ENCODE assay signal across 8 mouse cellular contexts in the genomic region with DNA sequence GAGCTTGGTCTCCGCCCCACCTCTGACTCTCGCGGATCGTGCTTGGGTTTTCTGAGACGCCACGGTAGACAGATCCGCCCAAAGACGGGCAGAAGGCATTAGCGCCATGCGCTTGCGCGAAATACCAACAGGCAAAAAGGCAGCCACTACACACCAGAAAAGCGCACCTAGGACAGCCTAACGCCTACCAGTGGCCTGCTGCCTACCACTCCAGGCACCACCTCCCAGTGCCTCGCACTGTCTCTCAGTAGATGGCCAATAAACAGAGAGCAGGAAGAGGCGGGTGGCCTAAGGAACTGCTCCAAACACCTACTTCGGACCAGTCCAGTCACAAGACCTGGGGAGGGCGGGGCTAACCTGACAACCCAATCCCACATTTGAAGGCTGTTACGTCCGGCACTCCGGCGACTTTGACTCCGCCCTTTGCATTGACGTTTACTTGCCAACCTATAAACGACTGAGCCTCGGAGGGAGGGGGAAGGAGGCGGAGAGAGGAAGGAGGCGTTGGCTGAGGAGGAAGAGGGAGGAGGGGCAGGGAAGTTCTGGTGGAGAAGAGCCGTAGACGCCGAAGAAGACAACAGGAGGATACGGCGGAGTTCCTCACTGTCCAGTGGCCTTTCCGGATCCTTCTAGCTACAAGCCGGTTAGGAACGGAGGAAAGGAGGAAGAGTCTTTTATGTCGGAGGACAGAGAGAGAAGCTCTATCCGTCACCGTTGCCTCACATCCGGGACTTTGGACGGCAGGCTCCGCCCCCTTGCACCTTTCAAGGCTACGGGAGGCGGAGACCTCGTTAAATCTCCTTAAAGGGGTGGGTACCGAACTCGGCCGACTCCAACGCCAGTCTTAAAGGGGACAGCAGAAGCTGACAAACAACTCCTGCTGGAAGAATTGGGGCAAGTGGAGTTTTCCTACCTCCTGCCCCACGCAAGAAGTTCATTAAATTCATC. TPM values are rescaled to one million over a fixed set of nuclear protein-coding genes. Genes with fewer than 3 reads are reported as not detected.
DNase-seq lines count a peak whose midpoint lies in the region; ATAC-seq and TF ChIP-seq lines count a peak whose summit lies in the region.

No protein-coding gene starts in this region.

- intact Hi-C loops in heart, adult 2 months (cut with DNase I): loop anchor here (5.0 kb wide), 1 partner anchor 399 kb away; a partner anchor contains a TSS

- peaks cover 11% of the 10 kb centered on the region for H3K4me1 ChIP-seq in embryonic facial prominence, embryonic 14.5 days (ENCODE audit: control insufficient read depth, insufficient read depth, low read length)
- H3K4me1 ChIP-seq in heart, adult 2 months (ENCODE audit: control insufficient read depth, insufficient read depth, low read length): peaks cover 4% of the 10 kb centered on the region
- peaks cover 24% of the 10 kb centered on the region for H3K4me1 ChIP-seq in limb, embryonic 13.5 days
- peaks cover 24% of the 10 kb centered on the region for H3K4me1 ChIP-seq in midbrain, embryonic 16.5 days (ENCODE audit: control insufficient read depth, insufficient read depth, low read length)

- peak; percentile 100 for DNase-seq in 3T3-L1 (ENCODE audit: low read depth, low spot score)
- DNase-seq in adrenal gland, postnatal 4 days (ENCODE audit: low spot score in 2 of 2): peak; percentile 92 to 97
- DNase-seq in embryonic facial prominence, embryonic 14.5 days (ENCODE audit: low spot score): peak; percentile 100
- DNase-seq in heart, adult 2 months: peak; percentile 96 to 100
- peak; percentile 100 for DNase-seq in kidney, adult 8-10 months
- DNase-seq in spleen, postnatal 10 days (ENCODE audit: low spot score in 2 of 2): peak; percentile 98 to 100

- peak; percentile 94 for ATAC-seq in embryonic facial prominence, embryonic 14.5 days (ENCODE audit: low read depth)
- ATAC-seq in limb, embryonic 13.5 days (ENCODE audit: low FRiP score, low read depth): peak; percentile 93
- peak; percentile 93 for ATAC-seq in midbrain, embryonic 16.5 days

- peak; percentile 88 for TF ChIP-seq EP300 in heart, adult 2 months (IDR thresholded peaks at IDR 0.05; ENCODE audit: insufficient read depth, low read depth, low read length)

- H3K27ac ChIP-seq in embryonic facial prominence, embryonic 14.5 days (replicated peaks; ENCODE audit: low read depth, low read length): peak overlapping the region; percentile 97
- H3K27ac ChIP-seq in heart, adult 2 months: peak overlapping the region; percentile 99
- peak overlapping the region; percentile 96 for H3K27ac ChIP-seq in limb, embryonic 13.5 days
- H3K27ac ChIP-seq in midbrain, embryonic 16.5 days (ENCODE audit: low read length): peak overlapping the region; percentile 92

- H3K9ac ChIP-seq in embryonic facial prominence, embryonic 14.5 days (ENCODE audit: low read depth, low read length): peak overlapping the region; percentile 96
- H3K9ac ChIP-seq in heart, adult 2 months (ENCODE audit: low read depth, low read length): peak overlapping the region; percentile 73
- H3K9ac ChIP-seq in limb, embryonic 13.5 days: peak overlapping the region; percentile 98
- H3K9ac ChIP-seq in midbrain, embryonic 16.5 days (ENCODE audit: low read depth, low read length): peak overlapping the region; percentile 88

- H3K9me3 ChIP-seq in embryonic facial prominence, embryonic 14.5 days (ENCODE audit: control insufficient read depth, low read length): no peaks in the 10 kb centered on the region
- H3K9me3 ChIP-seq in limb, embryonic 13.5 days: no peaks in the 10 kb centered on the region
- no peaks in the 10 kb centered on the region for H3K9me3 ChIP-seq in midbrain, embryonic 16.5 days (replicated peaks; ENCODE audit: control insufficient read depth, low read length, poor library complexity, severe bottlenecking)

- peaks cover 4% of the 10 kb centered on the region; the same call in 1 of the 2 replicates for H3K79me2 ChIP-seq in heart, adult 2 months (replicated peaks; ENCODE audit: control insufficient read depth, insufficient read depth, low read length)

- H3K4me2 ChIP-seq in embryonic facial prominence, embryonic 14.5 days (ENCODE audit: low read depth, low read length): peak overlapping the region; percentile 98
- peak overlapping the region; percentile 99 for H3K4me2 ChIP-seq in limb, embryonic 13.5 days (replicated peaks)
- H3K4me2 ChIP-seq in midbrain, embryonic 16.5 days (ENCODE audit: low read length): peak overlapping the region; percentile 79

- TF ChIP-seq CTCF in heart, adult 2 months (IDR thresholded peaks at IDR 0.05): peak; percentile 37

- peaks cover 66% of the 10 kb centered on the region for H3K36me3 ChIP-seq in embryonic facial prominence, embryonic 14.5 days (ENCODE audit: control insufficient read depth, insufficient read depth, low read length)
- peaks cover 16% of the 10 kb centered on the region for H3K36me3 ChIP-seq in heart, adult 2 months (ENCODE audit: control insufficient read depth, insufficient read depth, low read length)
- H3K36me3 ChIP-seq in limb, embryonic 13.5 days: peaks cover 60% of the 10 kb centered on the region
- peaks cover 22% of the 10 kb centered on the region for H3K36me3 ChIP-seq in midbrain, embryonic 16.5 days (ENCODE audit: control insufficient read depth, insufficient read depth, low read length)

- peak overlapping the region; percentile 97 for H3K4me3 ChIP-seq in embryonic facial prominence, embryonic 14.5 days (ENCODE audit: low read depth, low read length)
- peak overlapping the region; percentile 84 for H3K4me3 ChIP-seq in heart, adult 2 months
- H3K4me3 ChIP-seq in limb, embryonic 13.5 days: peak overlapping the region; percentile 100
- peak overlapping the region; percentile 76 for H3K4me3 ChIP-seq in midbrain, embryonic 16.5 days (ENCODE audit: low read depth, low read length)

- TF ChIP-seq POLR2A in heart, adult 2 months (IDR thresholded peaks at IDR 0.05; ENCODE audit: insufficient read depth, low read depth, low read length): peak; percentile 95

- no peaks in the 10 kb centered on the region for H3K27me3 ChIP-seq in embryonic facial prominence, embryonic 14.5 days (replicated peaks; ENCODE audit: control insufficient read depth, insufficient read depth, low read length)
- no peaks in the 10 kb centered on the region for H3K27me3 ChIP-seq in heart, adult 2 months (ENCODE audit: control insufficient read depth, insufficient read depth, low read length)
- no peaks in the 10 kb centered on the region for H3K27me3 ChIP-seq in limb, embryonic 13.5 days
- no peaks in the 10 kb centered on the region for H3K27me3 ChIP-seq in midbrain, embryonic 16.5 days (ENCODE audit: control insufficient read depth, insufficient read depth, low read depth, low read length)

- WGBS in embryonic facial prominence, embryonic 14.5 days: 1% methylated on average over 48 of the region's 50 CpGs
- WGBS in heart, adult 2 months: under 1% methylated on average over 50 of the region's 50 CpGs
- under 1% methylated on average over 50 of the region's 50 CpGs for WGBS in limb, embryonic 13.5 days
- under 1% methylated on average over 50 of the region's 50 CpGs for WGBS in midbrain, embryonic 16.5 days

RNA-seq across cellular contexts. Expression of a gene that starts 1.0 kb away (rescaled TPM):
- total RNA-seq in adrenal gland, postnatal 4 days (2021): 10 to 100 TPM; 90.8 to 94.0 TPM
- 14.3 and 15.0 TPM in 2 replicates for polyA plus RNA-seq in embryonic facial prominence, embryonic 14.5 days (2014; fragmentation: Nextera tagmentation; extraction: Ambion mirVana)
- 10 to 100 TPM; 31.2 to 33.9 TPM for total RNA-seq in heart, adult 2 months (2021)
- polyA plus RNA-seq in heart, adult 2 months (2012; rRNA removed): 13.4 and 16.4 TPM in 2 replicates
- 15.0 and 15.3 TPM in 2 replicates for polyA plus RNA-seq in limb, embryonic 13.5 days (2015; fragmentation: Nextera tagmentation; extraction: Ambion mirVana)
- polyA plus RNA-seq in midbrain, embryonic 16.5 days (2015; fragmentation: Nextera tagmentation; extraction: Ambion mirVana): 9.1 and 12.5 TPM in 2 replicates

RNA-seq across cellular contexts. Expression of a gene that starts 18.6 kb away (rescaled TPM):
- 10 to 100 TPM; 52.3 to 54.8 TPM for total RNA-seq in adrenal gland, postnatal 4 days (2021)
- 40.4 and 41.9 TPM in 2 replicates for polyA plus RNA-seq in embryonic facial prominence, embryonic 14.5 days (2014; fragmentation: Nextera tagmentation; extraction: Ambion mirVana)
- total RNA-seq in heart, adult 2 months (2021): 10 to 100 TPM; 23.1 to 28.0 TPM
- 45.6 and 61.6 TPM in 2 replicates for polyA plus RNA-seq in heart, adult 2 months (2012; rRNA removed)
- polyA plus RNA-seq in limb, embryonic 13.5 days (2015; fragmentation: Nextera tagmentation; extraction: Ambion mirVana): 37.6 and 42.3 TPM in 2 replicates
- 32.9 and 36.0 TPM in 2 replicates for polyA plus RNA-seq in midbrain, embryonic 16.5 days (2015; fragmentation: Nextera tagmentation; extraction: Ambion mirVana)

RNA-seq across cellular contexts. Expression of a gene that starts 29.0 kb away (rescaled TPM):
- total RNA-seq in adrenal gland, postnatal 4 days (2021): 1 to 10 TPM; 7.3 to 7.4 TPM
- polyA plus RNA-seq in embryonic facial prominence, embryonic 14.5 days (2014; fragmentation: Nextera tagmentation; extraction: Ambion mirVana): 7.1 and 7.6 TPM in 2 replicates
- 1 to 10 TPM in 1 of 2 experiments, under 1 TPM in 1; 0.93 to 1.5 TPM for total RNA-seq in heart, adult 2 months (2021)
- 1.8 and 2.0 TPM in 2 replicates for polyA plus RNA-seq in heart, adult 2 months (2012; rRNA removed)
- 12.2 and 13.9 TPM in 2 replicates for polyA plus RNA-seq in limb, embryonic 13.5 days (2015; fragmentation: Nextera tagmentation; extraction: Ambion mirVana)
- polyA plus RNA-seq in midbrain, embryonic 16.5 days (2015; fragmentation: Nextera tagmentation; extraction: Ambion mirVana): 16.5 and 17.6 TPM in 2 replicates

RNA-seq across cellular contexts. Expression of a gene that starts 33.8 kb away (rescaled TPM):
- 100 to 1,000 TPM; 111 to 118 TPM for total RNA-seq in adrenal gland, postnatal 4 days (2021)
- polyA plus RNA-seq in embryonic facial prominence, embryonic 14.5 days (2014; fragmentation: Nextera tagmentation; extraction: Ambion mirVana): 41.5 and 42.0 TPM in 2 replicates
- total RNA-seq in heart, adult 2 months (2021): 10 to 100 TPM; 53.1 to 55.8 TPM
- polyA plus RNA-seq in heart, adult 2 months (2012; rRNA removed): 15.3 and 16.7 TPM in 2 replicates
- 48.3 and 49.7 TPM in 2 replicates for polyA plus RNA-seq in limb, embryonic 13.5 days (2015; fragmentation: Nextera tagmentation; extraction: Ambion mirVana)
- 38.4 and 49.5 TPM in 2 replicates for polyA plus RNA-seq in midbrain, embryonic 16.5 days (2015; fragmentation: Nextera tagmentation; extraction: Ambion mirVana)

RNA-seq across cellular contexts. Expression of a gene that starts 41.4 kb away (rescaled TPM):
- total RNA-seq in adrenal gland, postnatal 4 days (2021): 10 to 100 TPM; 26.4 to 27.5 TPM
- 12.2 and 13.2 TPM in 2 replicates for polyA plus RNA-seq in embryonic facial prominence, embryonic 14.5 days (2014; fragmentation: Nextera tagmentation; extraction: Ambion mirVana)
- 1 to 10 TPM; 7.8 to 8.2 TPM for total RNA-seq in heart, adult 2 months (2021)
- 7.9 and 9.3 TPM in 2 replicates for polyA plus RNA-seq in heart, adult 2 months (2012; rRNA removed)
- polyA plus RNA-seq in limb, embryonic 13.5 days (2015; fragmentation: Nextera tagmentation; extraction: Ambion mirVana): 18.3 and 18.9 TPM in 2 replicates
- polyA plus RNA-seq in midbrain, embryonic 16.5 days (2015; fragmentation: Nextera tagmentation; extraction: Ambion mirVana): 14.1 and 15.7 TPM in 2 replicates

Comparison
In these comparisons a context has a peak if more than half of its experiments do, and no peak if none do; other contexts are left out.
1. Peak in every context shown above with its lines: DNase-seq, ATAC-seq, H3K4me3 ChIP-seq and H3K27ac ChIP-seq.